ENCODE assay signal across 28 mouse cellular contexts in the genomic region with DNA sequence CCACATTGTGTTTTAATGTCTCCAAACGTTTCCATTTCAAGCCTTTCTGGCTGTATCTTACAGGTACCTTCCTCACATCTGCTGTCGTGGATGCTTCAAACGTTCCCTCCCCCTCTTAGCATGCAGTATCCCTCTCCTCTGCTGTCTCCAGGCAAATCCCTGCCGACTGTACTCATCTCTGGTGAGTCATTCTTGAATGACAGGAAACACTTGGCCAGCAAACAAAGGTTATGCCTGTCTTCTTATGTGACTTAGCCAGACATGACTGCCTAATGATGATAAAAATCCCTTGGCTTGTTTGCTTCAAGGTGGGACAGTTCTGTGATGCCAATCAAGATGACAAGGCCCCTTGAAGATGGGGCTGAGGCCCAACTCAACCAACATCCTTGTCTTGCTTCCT. TPM values are rescaled to one million over a fixed set of nuclear protein-coding genes. Genes with fewer than 3 reads are reported as not detected.
A peak's percentile ranks its signal among the peaks of the same experiment; 100 is the strongest.
DNase-seq lines count a peak whose midpoint lies in the region; TF ChIP-seq lines count a peak whose summit lies in the region.
"Had no signal": no experiment of that assay in that cellular context is flagged by ENCODE, and none has a peak within 500 bp of the region (broad histone marks: within the 10 kb centered on the region; RNA-seq: fewer than 3 reads in every experiment).

No protein-coding gene starts in this region.

- no peaks in the 10 kb centered on the region for H3K27me3 ChIP-seq in thymus, adult 2 months (ENCODE audit: control insufficient read depth, insufficient read depth, low read length)
- H3K27me3 ChIP-seq: CH12.LX; embryonic facial prominence, embryonic 13.5 days; forebrain, embryonic 13.5 days; heart, embryonic 13.5 days had no signal

- TF ChIP-seq CTCF in thymus, adult 2 months (IDR thresholded peaks at IDR 0.05; ENCODE audit: borderline replicate concordance, control insufficient read depth, extremely low read depth, insufficient read depth, low read length, poor library complexity) = no peak

- H3K4me1 ChIP-seq in thymus, adult 2 months (replicated peaks; ENCODE audit: control insufficient read depth, insufficient read depth, low read length) = no peaks in the 10 kb centered on the region
- H3K4me1 ChIP-seq: embryonic facial prominence, embryonic 10.5 days; embryonic facial prominence, embryonic 13.5 days; forebrain, embryonic 13.5 days; heart, embryonic 10.5 days; heart, embryonic 13.5 days had no signal

- H3K27ac ChIP-seq in thymus, adult 2 months (ENCODE audit: control insufficient read depth, insufficient read depth, low read length) = no peak overlapping the region
- H3K27ac ChIP-seq: embryonic facial prominence, embryonic 10.5 days; embryonic facial prominence, embryonic 13.5 days; forebrain, embryonic 13.5 days; heart, adult 2 months; heart, embryonic 10.5 days; heart, embryonic 13.5 days; hindbrain, embryonic 14.5 days; hindbrain, postnatal 0 days had no signal

- TF ChIP-seq POLR2A in thymus, adult 2 months (IDR thresholded peaks at IDR 0.05; ENCODE audit: control insufficient read depth, extremely low read depth, insufficient read depth, low read length, poor library complexity) = no peak

- H3K36me3 ChIP-seq in thymus, adult 2 months (ENCODE audit: control insufficient read depth, insufficient read depth, low read length) = no peaks in the 10 kb centered on the region
- H3K36me3 ChIP-seq: embryonic facial prominence, embryonic 10.5 days; embryonic facial prominence, embryonic 13.5 days; G1E; heart, embryonic 13.5 days had no signal

- DNase-seq in adrenal gland, adult 8-10 months = peak; percentile 36
- DNase-seq in adrenal gland, adult 18-20 months (ENCODE audit: low spot score in 2 of 2) = no peak
- DNase-seq in Muller cell, postnatal 12 days (ENCODE audit: inconsistent ontology term) = peak; percentile 79
- peak; percentile 48 to 54 for DNase-seq in adrenal gland, postnatal 36 days
- no peak for DNase-seq in thymus, adult 2 months
- DNase-seq in layer of hippocampus, adult 18-20 months (ENCODE audit: low spot score in 2 of 2) = no peak
- DNase-seq: cerebellum, adult 11-12 months; cerebellum, adult 8-10 months; cerebellum, postnatal 10 days; cerebellum, postnatal 36 days; embryo, embryonic 11 days; gastrocnemius, postnatal 10 days; gastrocnemius, postnatal 36 days; heart, adult 2 months; heart, postnatal 14 days; heart, postnatal 4 days; kidney, adult 18-20 months had no signal

- H3K4me3 ChIP-seq in thymus, adult 2 months (ENCODE audit: control insufficient read depth, insufficient read depth, low read length) = no peak overlapping the region
- H3K4me3 ChIP-seq: embryonic facial prominence, embryonic 10.5 days; embryonic facial prominence, embryonic 13.5 days; erythroblast, embryonic 14.5 days; forebrain, embryonic 13.5 days; heart, adult 2 months; heart, embryonic 10.5 days; heart, embryonic 13.5 days had no signal

- 75% methylated on average over 4 of the region's 4 CpGs for WGBS in thymus, adult 2 months

RNA-seq across cellular contexts. Expression of a gene that starts 26.7 kb away (rescaled TPM):
- 100 to 1,000 TPM; 134 to 286 (median 185) TPM for total RNA-seq in adrenal gland, adult 8-10 months (2022)
- 100 to 1,000 TPM; 110 to 130 TPM for total RNA-seq in adrenal gland, adult 18-20 months (2021)
- 100 to 1,000 TPM; 117 to 150 TPM for total RNA-seq in adrenal gland, postnatal 36 days (2021)
- polyA plus RNA-seq in thymus, adult 2 months (2012; rRNA removed) = 2.5 and 9.0 TPM in 2 replicates
- total RNA-seq in layer of hippocampus, adult 18-20 months (2021) = 100 to 1,000 TPM; 166 to 172 TPM
- total RNA-seq: CH12.LX; granulocyte monocyte progenitor cell, adult 5-6 weeks had no signal
- polyA plus RNA-seq: G1E had no signal

Comparison
In these comparisons a context has a peak if more than half of its experiments do, and no peak if none do; other contexts are left out.
1. DNase-seq: peak in adrenal gland, adult 8-10 months (single experiment), Muller cell, postnatal 12 days (single experiment) and adrenal gland, postnatal 36 days (2 of 2); none in adrenal gland, adult 18-20 months (0 of 2), thymus, adult 2 months (single experiment) and layer of hippocampus, adult 18-20 months (0 of 2).